Mouse (Mus musculus): ENCODE results near the gene Dennd2c. TPM values are rescaled to one million over a fixed set of nuclear protein-coding genes. Genes with fewer than 3 reads are reported as not detected.

Gene Dennd2c
- polyA plus RNA-seq, 1 experiment from 2014 or later, result 8.5 TPM

- Histone ChIP-seq H3K4me1 (ENCODE audit: control insufficient read depth, insufficient read depth, low read length) (no peaks in the 10 kb centered on the region), H3K4me3 (ENCODE audit: low read depth, low read length) (no peak overlapping the region), H3K27ac (replicated peaks; ENCODE audit: low read depth, low read length) (no peak overlapping the region), H3K9me3 (ENCODE audit: control insufficient read depth, low read length) (no peaks in the 10 kb centered on the region), H3K27me3 (replicated peaks; ENCODE audit: control insufficient read depth, insufficient read depth, low read length) (no peaks in the 10 kb centered on the region), H3K36me3 (ENCODE audit: control insufficient read depth, insufficient read depth, low read length) (no peaks in the 10 kb centered on the region), H3K4me2 (ENCODE audit: low read depth, low read length) (no peak overlapping the region), H3K9ac (ENCODE audit: low read depth, low read length) (no peak overlapping the region)
- DNase-seq (ENCODE audit: low spot score), result no peak
- ATAC-seq (ENCODE audit: low read depth), result no peak
- 84% methylated on average over 9 of the region's 9 CpGs for WGBS
These were observed 25.9 kb upstream of the Dennd2c start for GRCm38 (mm10) chr3:103076476-103076875.

GRCm38 (mm10) chr3:103079301-103079700 lies 23.1 kb upstream of the Dennd2c start:
- no peak overlapping the region for H3K4me2 ChIP-seq (ENCODE audit: low read depth, low read length)
- WGBS, result 87% methylated on average over 8 of the region's 9 CpGs
- H3K27me3 ChIP-seq (replicated peaks; ENCODE audit: control insufficient read depth, insufficient read depth, low read length), result no peaks in the 10 kb centered on the region
- no peaks in the 10 kb centered on the region for H3K4me1 ChIP-seq (ENCODE audit: control insufficient read depth, insufficient read depth, low read length)
- no peak for DNase-seq (ENCODE audit: low spot score)
- no peak overlapping the region for H3K27ac ChIP-seq (replicated peaks; ENCODE audit: low read depth, low read length)
- no peaks in the 10 kb centered on the region for H3K9me3 ChIP-seq (ENCODE audit: control insufficient read depth, low read length)
- ATAC-seq (ENCODE audit: low read depth), result no peak
- no peak overlapping the region for H3K4me3 ChIP-seq (ENCODE audit: low read depth, low read length)
- H3K9ac ChIP-seq (ENCODE audit: low read depth, low read length), result no peak overlapping the region
- no peaks in the 10 kb centered on the region for H3K36me3 ChIP-seq (ENCODE audit: control insufficient read depth, insufficient read depth, low read length)

- ATAC-seq (ENCODE audit: low read depth), result no peak
- Histone ChIP-seq H3K27me3 (replicated peaks; ENCODE audit: control insufficient read depth, insufficient read depth, low read length) (no peaks in the 10 kb centered on the region), H3K9ac (ENCODE audit: low read depth, low read length) (no peak overlapping the region), H3K4me3 (ENCODE audit: low read depth, low read length) (no peak overlapping the region), H3K36me3 (ENCODE audit: control insufficient read depth, insufficient read depth, low read length) (no peaks in the 10 kb centered on the region), H3K4me1 (ENCODE audit: control insufficient read depth, insufficient read depth, low read length) (no peaks in the 10 kb centered on the region), H3K4me2 (ENCODE audit: low read depth, low read length) (no peak overlapping the region), H3K27ac (replicated peaks; ENCODE audit: low read depth, low read length) (no peak overlapping the region), H3K9me3 (ENCODE audit: control insufficient read depth, low read length) (no peaks in the 10 kb centered on the region)
- 49% methylated on average over 11 of the region's 11 CpGs for WGBS
- no peak for DNase-seq (ENCODE audit: low spot score)
These were observed 21.4 kb upstream of the Dennd2c start for GRCm38 (mm10) chr3:103081051-103081450.

GRCm38 (mm10) chr3:103081861-103082453 lies 20.4 kb upstream of the Dennd2c start:
- DNase-seq (ENCODE audit: low spot score), result no peak
- 78% methylated on average over 17 of the region's 17 CpGs for WGBS
- Histone ChIP-seq H3K27me3 (replicated peaks; ENCODE audit: control insufficient read depth, insufficient read depth, low read length) (no peaks in the 10 kb centered on the region), H3K4me3 (ENCODE audit: low read depth, low read length) (no peak overlapping the region), H3K27ac (replicated peaks; ENCODE audit: low read depth, low read length) (no peak overlapping the region), H3K4me1 (ENCODE audit: control insufficient read depth, insufficient read depth, low read length) (no peaks in the 10 kb centered on the region), H3K9ac (ENCODE audit: low read depth, low read length) (no peak overlapping the region), H3K9me3 (ENCODE audit: control insufficient read depth, low read length) (no peaks in the 10 kb centered on the region), H3K36me3 (ENCODE audit: control insufficient read depth, insufficient read depth, low read length) (no peaks in the 10 kb centered on the region), H3K4me2 (ENCODE audit: low read depth, low read length) (no peak overlapping the region)
- no peak for ATAC-seq (ENCODE audit: low read depth)

- H3K36me3 ChIP-seq (ENCODE audit: control insufficient read depth, insufficient read depth, low read length), result no peaks in the 10 kb centered on the region
- WGBS, result 76% methylated on average over 5 of the region's 5 CpGs
- H3K4me1 ChIP-seq (ENCODE audit: control insufficient read depth, insufficient read depth, low read length), result no peaks in the 10 kb centered on the region
- H3K9ac ChIP-seq (ENCODE audit: low read depth, low read length), result no peak overlapping the region
- H3K4me3 ChIP-seq (ENCODE audit: low read depth, low read length), result no peak overlapping the region
- DNase-seq (ENCODE audit: low spot score) (peak; percentile 17), ATAC-seq (ENCODE audit: low read depth) (no peak; the same call in 1 of the 2 replicates)
- no peak overlapping the region for H3K27ac ChIP-seq (replicated peaks; ENCODE audit: low read depth, low read length)
- no peaks in the 10 kb centered on the region for H3K27me3 ChIP-seq (replicated peaks; ENCODE audit: control insufficient read depth, insufficient read depth, low read length)
- H3K9me3 ChIP-seq (ENCODE audit: control insufficient read depth, low read length), result no peaks in the 10 kb centered on the region
- H3K4me2 ChIP-seq (ENCODE audit: low read depth, low read length), result no peak overlapping the region
These were observed 19.6 kb upstream of the Dennd2c start for GRCm38 (mm10) chr3:103082761-103083160.

GRCm38 (mm10) chr3:103085986-103086385 lies 16.4 kb upstream of the Dennd2c start:
- Histone ChIP-seq H3K4me1 (ENCODE audit: control insufficient read depth, insufficient read depth, low read length) (no peaks in the 10 kb centered on the region), H3K4me3 (ENCODE audit: low read depth, low read length) (no peak overlapping the region), H3K4me2 (ENCODE audit: low read depth, low read length) (no peak overlapping the region), H3K27ac (replicated peaks; ENCODE audit: low read depth, low read length) (no peak overlapping the region), H3K36me3 (ENCODE audit: control insufficient read depth, insufficient read depth, low read length) (no peaks in the 10 kb centered on the region), H3K9me3 (ENCODE audit: control insufficient read depth, low read length) (no peaks in the 10 kb centered on the region), H3K9ac (ENCODE audit: low read depth, low read length) (no peak overlapping the region), H3K27me3 (replicated peaks; ENCODE audit: control insufficient read depth, insufficient read depth, low read length) (no peaks in the 10 kb centered on the region)
- 79% methylated on average over 3 of the region's 3 CpGs for WGBS
- DNase-seq (ENCODE audit: low spot score) (no peak), ATAC-seq (ENCODE audit: low read depth) (no peak)

GRCm38 (mm10) chr3:103091753-103092152 lies 10.7 kb upstream of the Dennd2c start:
- Histone ChIP-seq H3K27ac (replicated peaks; ENCODE audit: low read depth, low read length) (no peak overlapping the region), H3K4me1 (ENCODE audit: control insufficient read depth, insufficient read depth, low read length) (no peaks in the 10 kb centered on the region), H3K4me2 (ENCODE audit: low read depth, low read length) (no peak overlapping the region), H3K9me3 (ENCODE audit: control insufficient read depth, low read length) (no peaks in the 10 kb centered on the region), H3K36me3 (ENCODE audit: control insufficient read depth, insufficient read depth, low read length) (no peaks in the 10 kb centered on the region), H3K4me3 (ENCODE audit: low read depth, low read length) (no peak overlapping the region), H3K27me3 (replicated peaks; ENCODE audit: control insufficient read depth, insufficient read depth, low read length) (no peaks in the 10 kb centered on the region), H3K9ac (ENCODE audit: low read depth, low read length) (no peak overlapping the region)
- 100% methylated on average over 2 of the region's 2 CpGs for WGBS
- ATAC-seq (ENCODE audit: low read depth), result no peak
- no peak for DNase-seq (ENCODE audit: low spot score)

GRCm38 (mm10) chr3:103098662-103099061 lies 3.7 kb upstream of the Dennd2c start:
- 77% methylated on average over 23 of the region's 23 CpGs for WGBS
- H3K27ac ChIP-seq (replicated peaks; ENCODE audit: low read depth, low read length), result no peak overlapping the region
- no peak overlapping the region for H3K4me3 ChIP-seq (ENCODE audit: low read depth, low read length)
- ATAC-seq (ENCODE audit: low read depth) (no peak), DNase-seq (ENCODE audit: low spot score) (no peak)
- H3K4me1 ChIP-seq (ENCODE audit: control insufficient read depth, insufficient read depth, low read length), result no peaks in the 10 kb centered on the region
- H3K4me2 ChIP-seq (ENCODE audit: low read depth, low read length), result no peak overlapping the region
- no peak overlapping the region for H3K9ac ChIP-seq (ENCODE audit: low read depth, low read length)
- no peaks in the 10 kb centered on the region for H3K27me3 ChIP-seq (replicated peaks; ENCODE audit: control insufficient read depth, insufficient read depth, low read length)
- H3K36me3 ChIP-seq (ENCODE audit: control insufficient read depth, insufficient read depth, low read length), result no peaks in the 10 kb centered on the region
- no peaks in the 10 kb centered on the region for H3K9me3 ChIP-seq (ENCODE audit: control insufficient read depth, low read length)

GRCm38 (mm10) chr3:103099667-103100066 lies 2.7 kb upstream of the Dennd2c start:
- 83% methylated on average over 6 of the region's 6 CpGs for WGBS
- Histone ChIP-seq H3K9ac (ENCODE audit: low read depth, low read length) (no peak overlapping the region), H3K36me3 (ENCODE audit: control insufficient read depth, insufficient read depth, low read length) (no peaks in the 10 kb centered on the region), H3K4me2 (ENCODE audit: low read depth, low read length) (no peak overlapping the region), H3K4me3 (ENCODE audit: low read depth, low read length) (no peak overlapping the region), H3K4me1 (ENCODE audit: control insufficient read depth, insufficient read depth, low read length) (no peaks in the 10 kb centered on the region), H3K27ac (replicated peaks; ENCODE audit: low read depth, low read length) (no peak overlapping the region), H3K27me3 (replicated peaks; ENCODE audit: control insufficient read depth, insufficient read depth, low read length) (no peaks in the 10 kb centered on the region), H3K9me3 (ENCODE audit: control insufficient read depth, low read length) (no peaks in the 10 kb centered on the region)
- no peak for DNase-seq (ENCODE audit: low spot score)
- no peak for ATAC-seq (ENCODE audit: low read depth)

Measured in embryonic facial prominence, embryonic 14.5 days (tissue).